Mouse (Mus musculus): ENCODE measurements around the gene Rpl15.

- TF ChIP-seq CTCF (IDR thresholded peaks at IDR 0.05; ENCODE audit: insufficient read depth, low read depth, low read length) (no peak), POLR2A (IDR thresholded peaks at IDR 0.05; ENCODE audit: insufficient read depth, low read depth, low read length) (no peak)
Observed at GRCm38 (mm10) chr14:18304165-18304564, 33.0 kb upstream of the Rpl15 start.
